Mouse (Mus musculus) layer of hippocampus, adult 18-20 months (tissue): Measurements from ENCODE around the gene Tgfb2. TPM values are rescaled to one million over a fixed set of nuclear protein-coding genes. Genes with fewer than 3 reads are reported as not detected.

Source experiments
- DNase-seq, 2 experiments: peaks; one replicate each; pipeline ENCODE4 v3.0.0; 2022; ENCODE audit warnings: low spot score in 2 of 2
- total RNA-seq, 2 experiments: library from RNA; stranded (reverse); gene quantifications; 2 replicates each; pipeline ENCODE4 v1.2.3; 2021

Gene Tgfb2
- total RNA-seq, 2 experiments from 2014 or later = 25.9 to 26.9 TPM

GRCm38 (mm10) chr1:186656732-186657329, 49.0 kb downstream of the Tgfb2 start:
- no peak for DNase-seq

- no peak for DNase-seq
These were observed 49.6 kb downstream of the Tgfb2 start for GRCm38 (mm10) chr1:186656201-186656600.

GRCm38 (mm10) chr1:186655096-186655495, 50.7 kb downstream of the Tgfb2 start:
- peak; percentile 11 to 42 for DNase-seq

- DNase-seq = no peak
These were observed 53.6 kb downstream of the Tgfb2 start for GRCm38 (mm10) chr1:186652208-186652607.

- no peak for DNase-seq
These were observed 55.8 kb downstream of the Tgfb2 start for GRCm38 (mm10) chr1:186650011-186650410.

GRCm38 (mm10) chr1:186637304-186638213, 68.2 kb downstream of the Tgfb2 start:
- DNase-seq = no peak

GRCm38 (mm10) chr1:186635045-186635444, 70.7 kb downstream of the Tgfb2 start:
- no peak for DNase-seq

GRCm38 (mm10) chr1:186631457-186631856, 74.3 kb downstream of the Tgfb2 start:
- no peak for DNase-seq

- no peak for DNase-seq
These were observed 74.8 kb downstream of the Tgfb2 start for GRCm38 (mm10) chr1:186630971-186631370.

GRCm38 (mm10) chr1:186627451-186627995, 78.3 kb downstream of the Tgfb2 start:
- DNase-seq = peak; percentile 24 to 51

GRCm38 (mm10) chr1:186624474-186624873, 81.3 kb downstream of the Tgfb2 start:
- peak in 1 of 2 experiments; percentile 28 for DNase-seq

- DNase-seq = no peak
These were observed 84.0 kb downstream of the Tgfb2 start for GRCm38 (mm10) chr1:186621812-186622211.

GRCm38 (mm10) chr1:186618285-186618684, 87.5 kb downstream of the Tgfb2 start:
- DNase-seq = no peak

- no peak for DNase-seq
These were observed 94.4 kb downstream of the Tgfb2 start for GRCm38 (mm10) chr1:186611371-186611770.

- DNase-seq = no peak
These were observed 95.3 kb downstream of the Tgfb2 start for GRCm38 (mm10) chr1:186610481-186610880.

- no peak for DNase-seq
These were observed 96.0 kb downstream of the Tgfb2 start for GRCm38 (mm10) chr1:186609793-186610233.

GRCm38 (mm10) chr1:186608116-186608515, 97.7 kb downstream of the Tgfb2 start:
- DNase-seq = no peak

- DNase-seq = no peak
These were observed 100.2 kb downstream of the Tgfb2 start for GRCm38 (mm10) chr1:186605635-186606034.

- DNase-seq = no peak
These were observed 101.7 kb downstream of the Tgfb2 start for GRCm38 (mm10) chr1:186604124-186604523.

- DNase-seq = no peak
These were observed 117.6 kb downstream of the Tgfb2 start for GRCm38 (mm10) chr1:186588226-186588625.

- DNase-seq = peak; percentile 16 to 50
These were observed 118.6 kb downstream of the Tgfb2 start for GRCm38 (mm10) chr1:186587065-186587804.
